Mouse (Mus musculus): Measurements from ENCODE around the gene Gm6482.
"Not testable (repeated sequence)": the region's sequence is repeated elsewhere in the genome, so short reads cannot be mapped to it uniquely, and the experiment has no call there.

Gm6482 gene

GRCm38 (mm10) chr14:41408181-41408580, at the start of gene Gm6482:
Gene Gm6482 (minus strand): TSS chr14:41408281.
- DNase-seq, result not testable (repeated sequence)

GRCm38 (mm10) chr14:41453418-41453817, 45.3 kb upstream of the Gm6482 start, which contains the start of gene Gm7954:
Gene Gm7954 (minus strand): TSS chr14:41453518.
- not testable (repeated sequence) for DNase-seq

- DNase-seq, result not testable (repeated sequence)
Observed at GRCm38 (mm10) chr14:41425393-41426075, 17.5 kb upstream of the Gm6482 start.

GRCm38 (mm10) chr14:41424694-41425093, 16.6 kb upstream of the Gm6482 start:
- DNase-seq, result not testable (repeated sequence)

GRCm38 (mm10) chr14:41386279-41386678, 21.8 kb downstream of the Gm6482 start, which contains the start of gene Gm7945:
Gene Gm7945 (minus strand): TSS chr14:41386379.
- not testable (repeated sequence) for DNase-seq

Data from cerebellum, adult 9-11 months (tissue).